Mouse (Mus musculus): ENCODE measurements around the gene Cnfn.
A peak's percentile ranks its signal among the peaks of the same experiment; 100 is the strongest.
"Not testable (repeated sequence)": the region's sequence is repeated elsewhere in the genome, so short reads cannot be mapped to it uniquely, and the experiment has no call there.

Gene Cnfn

GRCm38 (mm10) chr7:25369058-25369749 lies at the start of gene Cnfn:
TSS of gene Cnfn (minus strand) at chr7:25369724.
- no peak for DNase-seq (ENCODE audit: low spot score in 2 of 2)

GRCm38 (mm10) chr7:25417597-25417996 lies 48.1 kb upstream of the Cnfn start:
- no peak for DNase-seq (ENCODE audit: low spot score in 2 of 2)

- DNase-seq (ENCODE audit: low spot score in 2 of 2) = no peak
Observed at GRCm38 (mm10) chr7:25412833-25413441, 43.4 kb upstream of the Cnfn start, which contains the start of gene Cxcl17. TSS of gene Cxcl17 (minus strand) at chr7:25412886.

GRCm38 (mm10) chr7:25411861-25412260 lies 42.3 kb upstream of the Cnfn start:
- no peak for DNase-seq (ENCODE audit: low spot score in 2 of 2)

GRCm38 (mm10) chr7:25410969-25411615 lies 41.6 kb upstream of the Cnfn start:
- DNase-seq (ENCODE audit: low spot score in 2 of 2) = no peak

GRCm38 (mm10) chr7:25409114-25409760 lies 39.7 kb upstream of the Cnfn start:
- DNase-seq (ENCODE audit: low spot score in 2 of 2) = peak in 1 of 2 experiments; percentile 42

- DNase-seq (ENCODE audit: low spot score in 2 of 2) = no peak
Observed at GRCm38 (mm10) chr7:25406468-25406867, 36.9 kb upstream of the Cnfn start.

GRCm38 (mm10) chr7:25402671-25403101 lies 33.2 kb upstream of the Cnfn start:
- DNase-seq (ENCODE audit: low spot score in 2 of 2) = peak; percentile 29 to 32

- DNase-seq (ENCODE audit: low spot score in 2 of 2) = no peak
Observed at GRCm38 (mm10) chr7:25401986-25402385, 32.5 kb upstream of the Cnfn start.

GRCm38 (mm10) chr7:25401551-25401950 lies 32.0 kb upstream of the Cnfn start:
- DNase-seq (ENCODE audit: low spot score in 2 of 2) = no peak

GRCm38 (mm10) chr7:25399028-25399427 lies 29.5 kb upstream of the Cnfn start:
- DNase-seq (ENCODE audit: low spot score in 2 of 2) = not testable (repeated sequence)

GRCm38 (mm10) chr7:25398610-25399009 lies 29.1 kb upstream of the Cnfn start, which contains the start of gene Lipe:
TSS of gene Lipe (minus strand) at chr7:25398710.
- no peak for DNase-seq (ENCODE audit: low spot score in 2 of 2)

GRCm38 (mm10) chr7:25396621-25397020 lies 27.1 kb upstream of the Cnfn start:
- DNase-seq (ENCODE audit: low spot score in 2 of 2) = peak in 1 of 2 experiments; percentile 32

- peak; percentile 99 for DNase-seq (ENCODE audit: low spot score in 2 of 2)
Observed at GRCm38 (mm10) chr7:25395558-25396521, 26.3 kb upstream of the Cnfn start.

GRCm38 (mm10) chr7:25395186-25395557 lies 25.6 kb upstream of the Cnfn start:
- DNase-seq (ENCODE audit: low spot score in 2 of 2) = no peak

- DNase-seq (ENCODE audit: low spot score in 2 of 2) = peak in 1 of 2 experiments; percentile 26
Observed at GRCm38 (mm10) chr7:25394754-25395153, 25.2 kb upstream of the Cnfn start.

- DNase-seq (ENCODE audit: low spot score in 2 of 2) = peak in 1 of 2 experiments; percentile 22
Observed at GRCm38 (mm10) chr7:25393451-25394210, 24.1 kb upstream of the Cnfn start.

GRCm38 (mm10) chr7:25392851-25393250 lies 23.3 kb upstream of the Cnfn start:
- peak in 1 of 2 experiments; percentile 25 for DNase-seq (ENCODE audit: low spot score in 2 of 2)

GRCm38 (mm10) chr7:25391856-25392453 lies 22.4 kb upstream of the Cnfn start:
- DNase-seq (ENCODE audit: low spot score in 2 of 2) = no peak

- no peak for DNase-seq (ENCODE audit: low spot score in 2 of 2)
Observed at GRCm38 (mm10) chr7:25390986-25391385, 21.5 kb upstream of the Cnfn start.
